Mouse (Mus musculus): Measurements from ENCODE around the gene Rsl1. TPM values are rescaled to one million over a fixed set of nuclear protein-coding genes. Genes with fewer than 3 reads are reported as not detected.

Gene Rsl1
- polyA plus RNA-seq (2012; rRNA removed; ENCODE audit: low replicate concordance): 1.8 and 3.8 TPM in 2 replicates

DNA sequence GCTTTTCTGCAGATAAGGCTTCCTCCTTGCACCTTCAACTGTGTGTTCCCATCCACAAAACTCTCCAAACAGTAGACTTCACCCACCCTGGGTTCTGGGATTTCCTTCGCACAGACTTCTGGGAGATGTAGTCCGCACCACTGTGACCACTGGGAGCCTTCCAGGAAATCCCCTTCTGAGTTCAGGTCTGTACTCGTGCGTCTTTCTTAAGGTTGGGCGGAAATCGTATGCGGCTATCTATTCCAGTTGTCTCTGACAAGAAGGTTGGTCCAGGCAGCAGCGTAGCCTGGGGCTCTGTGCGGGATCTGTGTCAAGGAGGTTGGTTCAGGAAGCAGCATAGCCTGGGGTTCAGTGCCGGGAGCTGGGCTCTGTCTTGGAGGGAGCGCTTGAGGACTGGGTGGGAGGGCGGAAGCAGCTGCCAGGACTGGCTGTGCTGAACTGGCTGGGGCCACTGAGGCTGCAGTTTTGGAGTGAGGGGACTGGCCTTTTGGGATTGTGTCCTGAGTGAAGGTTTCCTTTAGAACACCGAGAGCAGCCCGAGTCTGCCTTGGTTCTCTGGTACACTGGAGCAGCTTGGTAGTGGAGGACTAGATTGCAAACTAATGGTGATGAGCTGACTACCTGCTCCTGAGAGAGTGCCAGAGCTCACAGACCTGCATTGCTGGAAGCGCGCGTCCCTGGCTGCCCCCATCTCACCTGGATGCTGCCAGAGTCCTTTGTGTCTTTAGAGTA lies at the start of gene Rsl1:
Rsl1 (plus strand) TSS at position 192 of the 732 bp plus-strand sequence.

DNA sequence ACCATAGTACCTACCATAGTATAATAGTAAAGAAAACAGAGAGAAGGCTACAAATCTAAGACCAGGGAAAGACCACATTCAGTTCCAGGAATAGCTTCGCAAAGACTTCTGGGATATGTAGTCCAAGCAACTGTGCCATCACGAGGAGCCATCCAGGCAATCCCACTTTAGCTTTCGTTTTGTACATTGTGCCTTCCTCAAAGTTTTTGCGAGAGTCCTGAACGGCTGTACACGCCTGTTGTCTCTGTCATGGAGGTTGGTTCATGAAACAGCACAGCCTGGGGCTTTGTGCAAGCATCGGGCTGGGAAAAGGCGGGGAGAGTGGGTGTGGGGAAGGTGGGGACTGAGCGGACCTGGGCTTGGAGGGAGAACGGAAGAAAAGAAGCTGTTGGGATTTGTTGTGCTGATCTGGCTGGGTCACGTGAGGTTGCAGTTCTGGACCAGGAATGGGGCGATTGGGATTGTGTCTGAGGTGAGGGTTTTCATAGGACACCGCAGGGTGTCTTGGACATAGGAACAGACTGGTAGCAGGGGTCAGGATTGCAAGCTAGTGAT lies 21.4 kb downstream of the Rsl1 start, which contains the start of gene Zfp455:
Zfp455 (plus strand) TSS at position 167 of the 555 bp plus-strand sequence.

Other genes starting within 250 kb of the Rsl1 start
- gene Zfp712, start 112.0 kb upstream of the Rsl1 start, polyA plus RNA-seq (2012; rRNA removed; ENCODE audit: low replicate concordance): 0.14 and 0.35 TPM in 2 replicates
- 0.60 TPM in 1 of 2 replicates, not detected in the other for gene Zfp708, start 75.2 kb upstream of the Rsl1 start, polyA plus RNA-seq (2012; rRNA removed; ENCODE audit: low replicate concordance)
- 3.7 and 3.9 TPM in 2 replicates for gene Gm28557, start 64.6 kb upstream of the Rsl1 start, polyA plus RNA-seq (2012; rRNA removed; ENCODE audit: low replicate concordance)
- 0.27 and 0.40 TPM in 2 replicates for gene Rslcan18, start 56.9 kb upstream of the Rsl1 start, polyA plus RNA-seq (2012; rRNA removed; ENCODE audit: low replicate concordance)
- gene Zfp759, start 51.5 kb upstream of the Rsl1 start, polyA plus RNA-seq (2012; rRNA removed; ENCODE audit: low replicate concordance): 0.43 and 0.59 TPM in 2 replicates
- gene Zfp455, start 21.3 kb downstream of the Rsl1 start, polyA plus RNA-seq (2012; rRNA removed; ENCODE audit: low replicate concordance): 0.33 and 0.71 TPM in 2 replicates
- gene Zfp458, start 105.3 kb downstream of the Rsl1 start, polyA plus RNA-seq (2012; rRNA removed; ENCODE audit: low replicate concordance): 0.34 and 0.78 TPM in 2 replicates
- gene Zfp457, start 133.3 kb downstream of the Rsl1 start, polyA plus RNA-seq (2012; rRNA removed; ENCODE audit: low replicate concordance): 1.0 and 1.5 TPM in 2 replicates
- gene Zfp595, start 159.4 kb downstream of the Rsl1 start, polyA plus RNA-seq (2012; rRNA removed; ENCODE audit: low replicate concordance): 0.95 and 1.3 TPM in 2 replicates
- gene Gm28044, start 187.4 kb downstream of the Rsl1 start, polyA plus RNA-seq (2012; rRNA removed; ENCODE audit: low replicate concordance): not detected in 2 replicates
- gene Zfp953, start 187.4 kb downstream of the Rsl1 start, polyA plus RNA-seq (2012; rRNA removed; ENCODE audit: low replicate concordance): 0.35 and 0.37 TPM in 2 replicates
- gene Gm28041, start 202.6 kb downstream of the Rsl1 start, polyA plus RNA-seq (2012; rRNA removed; ENCODE audit: low replicate concordance): 0.28 TPM in 1 of 2 replicates, not detected in the other
- gene Zfp456, start 202.6 kb downstream of the Rsl1 start, polyA plus RNA-seq (2012; rRNA removed; ENCODE audit: low replicate concordance): 0.21 and 0.32 TPM in 2 replicates
- gene Zfp429, start 226.6 kb downstream of the Rsl1 start, polyA plus RNA-seq (2012; rRNA removed; ENCODE audit: low replicate concordance): 2.2 and 4.0 TPM in 2 replicates
- gene Zfp459, start 248.2 kb downstream of the Rsl1 start, polyA plus RNA-seq (2012; rRNA removed; ENCODE audit: low replicate concordance): 0.32 and 0.41 TPM in 2 replicates

Data from subcutaneous adipose tissue, adult 2 months (tissue).